Mouse (Mus musculus) heart, adult 2 months (tissue): Measurements from ENCODE around the gene Col4a2.

ENCODE experiments used
- CTCF ChIP-seq: fragments of 200-600 bp; IDR thresholded peaks from 2 replicates; pipeline ENCODE4 v1.8.1; 2022; ENCODE audit warnings: antibody characterized with exemption, mild to moderate bottlenecking, moderate library complexity
- EP300 ChIP-seq: fragments of 200-500 bp; IDR thresholded peaks from 2 replicates; pipeline ENCODE4 v1.6.1; 2011; ENCODE audit warnings: low read depth, low read length, control low read depth; ENCODE audit not compliant: insufficient read depth

DNA sequence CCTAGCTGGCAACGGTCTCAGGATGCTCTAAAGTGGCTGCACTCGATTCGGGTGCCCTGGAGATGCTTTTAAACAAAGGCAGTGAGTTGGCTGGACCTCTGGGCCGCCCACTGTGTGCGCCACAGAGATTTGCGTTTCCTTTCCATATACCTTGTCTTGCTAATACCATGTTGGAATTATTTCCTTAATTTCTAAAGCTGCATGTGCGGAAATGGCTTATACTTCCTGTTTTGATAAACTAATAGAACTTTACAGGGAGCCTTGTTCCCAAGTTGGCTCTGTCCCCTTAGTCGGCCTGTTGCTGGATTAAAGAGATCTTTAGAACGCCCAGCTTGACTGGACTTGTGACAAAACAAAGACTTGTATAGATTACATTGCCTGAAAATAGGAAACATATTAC, 35.1 kb downstream of the Col4a2 start:
- no peak for TF ChIP-seq EP300
- no peak for TF ChIP-seq CTCF
